Mouse (Mus musculus) brain, embryonic 14.5 days (tissue): Measurements from ENCODE around the gene Ehbp1.

Source experiments
- CTCF ChIP-seq: fragments of 200-500 bp; IDR thresholded peaks from 2 replicates; pipeline ENCODE4 v1.5.1; 2012; ENCODE audit warnings: inconsistent platforms, mild to moderate bottlenecking, moderate library complexity, borderline replicate concordance; ENCODE audit not compliant: insufficient read depth, insufficient read length; ENCODE audit errors: extremely low read depth
- POLR2A ChIP-seq: fragments of 200-500 bp; IDR thresholded peaks from 2 replicates; pipeline ENCODE4 v1.6.1; 2012; ENCODE audit warnings: mild to moderate bottlenecking, inconsistent platforms, borderline replicate concordance; ENCODE audit not compliant: poor library complexity, insufficient read depth, insufficient read length, severe bottlenecking; ENCODE audit errors: extremely low read depth

DNA sequence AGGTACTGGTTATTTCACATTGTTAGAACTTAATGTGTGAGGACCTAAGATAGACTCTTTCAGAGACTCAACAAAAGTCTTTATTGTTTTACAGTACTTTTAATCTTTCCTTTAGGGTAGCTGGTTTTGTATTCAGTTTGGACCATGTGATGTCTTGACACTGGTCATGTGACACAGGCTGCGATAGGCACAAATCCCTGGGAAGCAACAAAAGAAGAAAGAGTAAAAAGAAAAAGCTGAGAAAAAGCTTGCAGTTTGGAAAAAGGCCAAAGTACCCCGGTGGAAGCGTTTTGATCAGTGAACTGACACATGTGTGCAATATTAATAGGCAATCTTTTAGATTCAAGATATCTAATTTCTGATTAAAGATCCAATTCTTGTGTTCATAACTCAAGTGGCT, 325.8 kb downstream of the Ehbp1 start:
- TF ChIP-seq CTCF, result no peak
- no peak for TF ChIP-seq POLR2A
